Mouse (Mus musculus) limb, embryonic 14.5 days (tissue): ENCODE data around the gene Cyp2j9. TPM values are rescaled to one million over a fixed set of nuclear protein-coding genes. Genes with fewer than 3 reads are reported as not detected.

Experiments used
- ATAC-seq: fragments of 200-750 bp; cut with Nextera tagmentation; 2 replicates; pipeline ENCODE4 v1.8.0; 2017; ENCODE audit warnings: low read depth, moderate number of reproducible peaks, moderate TSS enrichment; ENCODE audit not compliant: low FRiP score
- DNase-seq: peaks from one replicate; pipeline ENCODE4 v3.0.0-alpha.2; 2015; ENCODE audit warnings: low spot score
- H3K27ac ChIP-seq: fragments of 300-500 bp; sonication (generic); replicated peaks from 2 replicates; pipeline ENCODE4 v1.5.1; 2014; ENCODE audit warnings: low read depth, mild to moderate bottlenecking, low read length, moderate library complexity, mixed read lengths
- H3K27me3 ChIP-seq: fragments of 300-500 bp; sonication (generic); 2 replicates; pipeline ENCODE4 v1.6.1; 2014; ENCODE audit warnings: low read length, mixed read lengths; ENCODE audit not compliant: control insufficient read depth, insufficient read depth
- H3K36me3 ChIP-seq: fragments of 300-500 bp; sonication (generic); 2 replicates; pipeline ENCODE4 v1.6.1; 2014; ENCODE audit warnings: mild to moderate bottlenecking, low read length, moderate library complexity, mixed read lengths; ENCODE audit not compliant: control insufficient read depth, insufficient read depth
- H3K4me1 ChIP-seq: fragments of 300-500 bp; sonication (generic); 2 replicates; pipeline ENCODE4 v1.6.1; 2014; ENCODE audit warnings: antibody characterized with exemption, low read length, mixed read lengths; ENCODE audit not compliant: control insufficient read depth, insufficient read depth
- H3K4me2 ChIP-seq: fragments of 300-500 bp; sonication (generic); replicated peaks from 2 replicates; pipeline ENCODE4 v1.6.1; 2014; ENCODE audit warnings: low read depth, mild to moderate bottlenecking, low read length, moderate library complexity; ENCODE audit not compliant: severe bottlenecking
- H3K4me3 ChIP-seq: fragments of 300-500 bp; sonication (generic); replicated peaks from 2 replicates; pipeline ENCODE4 v1.5.1; 2014; ENCODE audit warnings: low read length
- H3K9ac ChIP-seq: fragments of 300-500 bp; sonication (generic); 2 replicates; pipeline ENCODE4 v1.6.1; 2014; ENCODE audit warnings: mild to moderate bottlenecking, low read depth, low read length, moderate library complexity; ENCODE audit not compliant: severe bottlenecking
- H3K9me3 ChIP-seq: fragments of 300-500 bp; sonication (generic); 2 replicates; pipeline ENCODE4 v1.6.1; 2016; ENCODE audit warnings: low read length; ENCODE audit not compliant: control insufficient read depth
- POLR2A ChIP-seq: fragments of 200-500 bp; IDR thresholded peaks from 2 replicates; pipeline ENCODE4 v1.8.0; 2012; ENCODE audit warnings: inconsistent platforms, mild to moderate bottlenecking, moderate library complexity, borderline replicate concordance; ENCODE audit not compliant: insufficient read depth, insufficient read length; ENCODE audit errors: extremely low read depth
- WGBS: fragments of 180-500 bp; shearing (Covaris S2); extraction: QIAGEN DNeasy Blood & Tissue Kit; methylation state at CpG from one replicate; pipeline ENCODE4 v1.1.7; 2014; 5-methylcytosine and 5-hydroxymethylcytosine counted together
- polyA plus RNA-seq, 2 experiments: library from polyadenylated mRNA; depleted of rRNA in 1 of 2; stranded (reverse) in 1 of 2; unstranded in 1 of 2; fragments of >200 nt; fragmentation: Nextera tagmentation in 1 of 2; extraction: Ambion mirVana in 1 of 2; gene quantifications; 2 replicates each; pipeline versions ENCODE4 v1.2.1 to v1.2.3; 2012 to 2014

The Cyp2j9 gene
- polyA plus RNA-seq, 2 experiments = 1.6 to 2.1 TPM

DNA sequence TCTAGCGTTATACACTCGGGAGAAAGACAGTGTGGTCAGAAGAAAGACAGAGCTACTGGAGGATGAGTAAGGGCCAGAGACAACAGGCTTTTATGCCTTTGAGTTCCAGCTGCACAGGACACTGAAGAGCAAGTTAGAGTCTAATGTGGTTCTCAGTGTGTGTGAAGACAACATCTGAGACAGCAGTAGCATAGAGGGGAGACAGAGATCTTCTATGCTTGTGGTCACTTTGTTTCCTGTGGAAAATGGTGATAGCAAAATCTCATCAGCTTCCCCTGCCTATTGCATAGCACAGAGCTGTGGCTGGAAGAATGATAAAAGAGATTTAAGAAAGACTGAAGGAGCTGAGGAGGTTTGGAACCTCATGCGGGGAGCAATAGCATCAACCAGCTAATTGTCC, 39.8 kb downstream of the Cyp2j9 start:
- Histone ChIP-seq H3K36me3 (no peaks in the 10 kb centered on the region), H3K9ac (no peak overlapping the region), H3K9me3 (no peaks in the 10 kb centered on the region), H3K27me3 (no peaks in the 10 kb centered on the region), H3K4me2 (no peak overlapping the region), H3K4me1 (0 out of 2 replicates have a peak, but pooled peaks cover 2% of the 10 kb centered on the region), H3K27ac (no peak overlapping the region), H3K4me3 (no peak overlapping the region)
- no peak for TF ChIP-seq POLR2A
- 81% methylated on average over 3 of the region's 3 CpGs for WGBS
- ATAC-seq (no peak), DNase-seq (no peak)

DNA sequence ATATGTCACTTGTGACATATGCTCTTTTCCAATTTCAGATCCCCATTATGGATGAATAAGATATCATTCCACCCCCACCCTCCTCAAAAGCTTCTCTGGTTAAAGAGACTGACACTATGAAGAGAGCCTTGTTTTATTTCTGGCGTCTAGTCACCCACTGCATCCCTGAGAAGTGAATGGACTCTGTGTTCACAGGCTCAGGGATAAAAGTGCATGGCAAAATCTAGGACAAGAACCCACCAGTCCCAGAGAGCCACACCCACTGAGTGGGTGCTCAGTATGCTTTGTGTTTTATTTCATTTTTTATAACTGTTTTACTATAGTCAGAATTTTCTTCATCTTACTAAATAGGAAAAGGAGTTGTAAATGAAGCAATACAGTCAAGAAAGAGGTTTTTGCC, 45.4 kb downstream of the Cyp2j9 start:
- no peak for ATAC-seq

DNA sequence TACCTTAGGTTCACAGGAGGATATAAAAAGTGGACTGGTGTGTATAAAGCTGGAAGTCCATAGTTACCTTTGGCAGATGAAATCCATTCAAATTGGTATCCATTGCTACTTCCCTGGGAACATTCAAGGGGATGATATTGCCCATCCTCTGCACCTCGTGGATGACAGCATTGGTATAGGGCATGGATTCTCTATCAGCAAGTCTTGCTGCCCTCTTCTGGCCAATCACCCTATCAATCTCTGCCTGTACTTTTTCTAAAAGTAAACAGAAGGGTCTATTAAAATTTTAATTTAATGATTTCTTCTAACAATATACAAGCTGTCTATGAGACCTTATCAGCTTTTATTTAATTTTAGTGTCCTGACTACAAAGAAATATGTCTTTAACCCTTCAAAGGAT, 65.6 kb downstream of the Cyp2j9 start:
- WGBS = 36% methylated on average over 1 of the region's 1 CpGs
- no peaks in the 10 kb centered on the region for H3K4me1 ChIP-seq
- ATAC-seq (no peak), DNase-seq (no peak)
- no peak overlapping the region for H3K27ac ChIP-seq
- no peak overlapping the region for H3K4me3 ChIP-seq
- no peaks in the 10 kb centered on the region for H3K36me3 ChIP-seq
- no peak overlapping the region for H3K9ac ChIP-seq
- H3K27me3 ChIP-seq = no peaks in the 10 kb centered on the region
- H3K9me3 ChIP-seq = no peaks in the 10 kb centered on the region
- no peak overlapping the region for H3K4me2 ChIP-seq
- no peak for TF ChIP-seq POLR2A

More for the DNA sequence above, 45.4 kb downstream of the Cyp2j9 start:
- Histone ChIP-seq H3K27me3 (no peaks in the 10 kb centered on the region), H3K4me3 (no peak overlapping the region), H3K9ac (no peak overlapping the region), H3K9me3 (no peaks in the 10 kb centered on the region), H3K4me2 (no peak overlapping the region), H3K27ac (no peak overlapping the region), H3K36me3 (no peaks in the 10 kb centered on the region), H3K4me1 (no peaks in the 10 kb centered on the region)
- WGBS = 80% methylated on average over 1 of the region's 1 CpGs
- no peak for TF ChIP-seq POLR2A
- DNase-seq = no peak

DNA sequence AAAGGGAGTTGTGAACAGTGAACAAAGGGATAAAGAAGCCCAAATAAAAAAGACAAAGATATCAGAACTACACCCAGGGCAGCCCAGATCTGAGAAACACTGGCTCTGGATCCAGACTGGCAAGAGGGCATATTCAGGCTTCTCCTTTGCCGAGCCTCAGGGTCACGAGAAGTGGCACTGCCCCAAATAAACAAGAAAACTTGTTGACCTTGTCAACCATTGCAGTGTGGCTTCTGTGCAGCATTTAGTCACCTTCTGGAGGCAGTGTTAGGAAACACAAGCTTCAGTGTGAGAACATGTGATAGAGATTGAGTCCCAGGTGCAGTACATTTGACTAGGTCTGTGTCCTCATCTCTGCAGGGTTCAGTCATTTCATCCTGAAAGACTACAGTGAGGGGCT, 69.1 kb downstream of the Cyp2j9 start:
- ATAC-seq = no peak
- 97% methylated on average over 2 of the region's 2 CpGs for WGBS
- Histone ChIP-seq H3K9me3 (no peaks in the 10 kb centered on the region), H3K4me3 (no peak overlapping the region), H3K27ac (no peak overlapping the region), H3K27me3 (no peaks in the 10 kb centered on the region), H3K36me3 (no peaks in the 10 kb centered on the region), H3K4me1 (no peaks in the 10 kb centered on the region), H3K4me2 (no peak overlapping the region), H3K9ac (no peak overlapping the region)
- no peak for DNase-seq
- TF ChIP-seq POLR2A = no peak

Other genes with a start within 250 kb of the Cyp2j9 start
- gene Cyp2j11, start 242.9 kb downstream of the Cyp2j9 start, polyA plus RNA-seq (2012; rRNA removed) = not detected in 2 replicates
- gene Cyp2j11, start 242.9 kb downstream of the Cyp2j9 start, polyA plus RNA-seq (2014; fragmentation: Nextera tagmentation; extraction: Ambion mirVana) = not detected in 2 replicates
- gene Cyp2j8, start 84.2 kb downstream of the Cyp2j9 start, polyA plus RNA-seq (2012; rRNA removed) = 0.04 and 0.05 TPM in 2 replicates
- 0.12 TPM in 1 of 2 replicates, not detected in the other for gene Cyp2j8, start 84.2 kb downstream of the Cyp2j9 start, polyA plus RNA-seq (2014; fragmentation: Nextera tagmentation; extraction: Ambion mirVana)
- 4.5 and 5.0 TPM in 2 replicates for gene Cyp2j6, start 37.9 kb downstream of the Cyp2j9 start, polyA plus RNA-seq (2012; rRNA removed)
- gene Cyp2j6, start 37.9 kb downstream of the Cyp2j9 start, polyA plus RNA-seq (2014; fragmentation: Nextera tagmentation; extraction: Ambion mirVana) = 5.6 and 7.0 TPM in 2 replicates
- not detected in 2 replicates for gene Cyp2j5, start 72.6 kb upstream of the Cyp2j9 start, polyA plus RNA-seq (2012; rRNA removed)
- gene Cyp2j5, start 72.6 kb upstream of the Cyp2j9 start, polyA plus RNA-seq (2014; fragmentation: Nextera tagmentation; extraction: Ambion mirVana) = not detected in 2 replicates
- not detected in 2 replicates for gene Gm12695, start 193.6 kb upstream of the Cyp2j9 start, polyA plus RNA-seq (2012; rRNA removed)
- not detected in 2 replicates for gene Gm12695, start 193.6 kb upstream of the Cyp2j9 start, polyA plus RNA-seq (2014; fragmentation: Nextera tagmentation; extraction: Ambion mirVana)